In genomic region chr5:90795392-90795791, GRCm38 (mm10) we compare ENCODE assay signal across 36 mouse cellular contexts. TPM values are rescaled to one million over a fixed set of nuclear protein-coding genes. Genes with fewer than 3 reads are reported as not detected.
"Had no signal": no experiment of that assay in that cellular context is flagged by ENCODE, and none has a peak within 500 bp of the region (broad histone marks: within the 10 kb centered on the region; RNA-seq: fewer than 3 reads in every experiment).

No protein-coding gene starts in this region.

RNA-seq across cellular contexts. Expression of gene Cxcl15, which starts 1.1 kb away (rescaled TPM):
- total RNA-seq: heart, adult 8-10 months; heart, postnatal 10 days; heart, postnatal 25 days; heart, postnatal 36 days; heart, postnatal 4 days; hematopoietic stem cell, adult 5-6 weeks; hindbrain, postnatal 0 days; layer of hippocampus, adult 18-20 months; layer of hippocampus, adult 2 months; layer of hippocampus, adult 8-10 months; layer of hippocampus, postnatal 10 days; layer of hippocampus, postnatal 14 days; layer of hippocampus, postnatal 25 days; layer of hippocampus, postnatal 36 days had no signal
- polyA plus RNA-seq: heart, embryonic 12.5 days; heart, embryonic 14.5 days; hindbrain, embryonic 10.5 days; hindbrain, embryonic 12.5 days; hindbrain, embryonic 13.5 days; hindbrain, embryonic 14.5 days; hindbrain, embryonic 15.5 days; hindbrain, embryonic 16.5 days; hindbrain, postnatal 0 days; inflammation-experienced regulatory T-cells, adult 6 months; kidney, adult 2 months; kidney, embryonic 14.5 days; large intestine, adult 2 months had no signal

RNA-seq across cellular contexts. Expression of gene Cxcl3, which starts 9.5 kb away (rescaled TPM):
- total RNA-seq: heart, adult 8-10 months; heart, postnatal 10 days; heart, postnatal 14 days; heart, postnatal 25 days; heart, postnatal 36 days; heart, postnatal 4 days; hematopoietic stem cell, adult 5-6 weeks; hindbrain, postnatal 0 days; layer of hippocampus, adult 2 months; layer of hippocampus, adult 8-10 months; layer of hippocampus, postnatal 10 days; layer of hippocampus, postnatal 14 days; layer of hippocampus, postnatal 25 days; layer of hippocampus, postnatal 36 days had no signal
- polyA plus RNA-seq: heart, embryonic 11.5 days; heart, embryonic 12.5 days; heart, embryonic 13.5 days; heart, embryonic 14.5 days; heart, embryonic 15.5 days; heart, postnatal 0 days; hindbrain, embryonic 10.5 days; hindbrain, embryonic 12.5 days; hindbrain, embryonic 13.5 days; hindbrain, embryonic 14.5 days; intestine, embryonic 14.5 days; intestine, embryonic 16.5 days; intestine, postnatal 0 days; kidney, adult 2 months; kidney, embryonic 14.5 days; kidney, embryonic 15.5 days; kidney, embryonic 16.5 days; large intestine, adult 2 months had no signal

RNA-seq across cellular contexts. Expression of gene Pf4, which starts 23.2 kb away (rescaled TPM):
- polyA plus RNA-seq: inflammation-experienced regulatory T-cells, adult 6 months had no signal

RNA-seq across cellular contexts. Expression of gene Ppbp, which starts 27.1 kb away (rescaled TPM):
- total RNA-seq: layer of hippocampus, postnatal 10 days; layer of hippocampus, postnatal 14 days; layer of hippocampus, postnatal 25 days; layer of hippocampus, postnatal 36 days had no signal

RNA-seq across cellular contexts. Expression of gene Cxcl5, which starts 36.2 kb away (rescaled TPM):
- total RNA-seq: heart, postnatal 10 days; heart, postnatal 4 days; hematopoietic stem cell, adult 5-6 weeks; hindbrain, postnatal 0 days; layer of hippocampus, postnatal 36 days had no signal
- polyA plus RNA-seq: heart, embryonic 12.5 days; heart, embryonic 14.5 days; heart, embryonic 15.5 days; hindbrain, embryonic 10.5 days; inflammation-experienced regulatory T-cells, adult 6 months; kidney, adult 2 months; kidney, embryonic 15.5 days; kidney, embryonic 16.5 days had no signal
